Mouse (Mus musculus) kidney, embryonic 15.5 days (tissue): ENCODE results near the gene Ctcfl. TPM values are rescaled to one million over a fixed set of nuclear protein-coding genes. Genes with fewer than 3 reads are reported as not detected.
"Not testable (repeated sequence)": the region's sequence is repeated elsewhere in the genome, so short reads cannot be mapped to it uniquely, and the experiment has no call there.

ENCODE experiments used
- ATAC-seq: fragments of 200-750 bp; cut with Nextera tagmentation; replicated peaks from 2 replicates; pipeline ENCODE4 v1.8.0; 2017; ENCODE audit warnings: moderate TSS enrichment; ENCODE audit not compliant: low FRiP score
- H3K27ac ChIP-seq: fragments of 300-500 bp; sonication (generic); 2 replicates; pipeline ENCODE4 v1.5.1; 2015; ENCODE audit warnings: mild to moderate bottlenecking, inconsistent platforms
- H3K27me3 ChIP-seq: fragments of 300-500 bp; sonication (generic); 2 replicates; pipeline ENCODE4 v1.6.1; 2015; ENCODE audit warnings: inconsistent platforms
- H3K36me3 ChIP-seq: fragments of 300-500 bp; sonication (generic); 2 replicates; pipeline ENCODE4 v1.6.1; 2015; ENCODE audit warnings: inconsistent platforms
- H3K4me1 ChIP-seq: fragments of 300-500 bp; sonication (generic); 2 replicates; pipeline ENCODE4 v1.6.1; 2015; ENCODE audit warnings: inconsistent platforms
- H3K4me2 ChIP-seq: fragments of 300-500 bp; sonication (generic); 2 replicates; pipeline ENCODE4 v1.6.1; 2015; ENCODE audit warnings: moderate library complexity, mild to moderate bottlenecking, inconsistent platforms
- H3K4me3 ChIP-seq: fragments of 300-500 bp; sonication (generic); replicated peaks from 2 replicates; pipeline ENCODE4 v1.5.1; 2015; ENCODE audit warnings: mild to moderate bottlenecking, inconsistent platforms
- H3K9ac ChIP-seq: fragments of 300-500 bp; sonication (generic); 2 replicates; pipeline ENCODE4 v1.6.1; 2015; ENCODE audit warnings: mild to moderate bottlenecking, inconsistent platforms
- H3K9me3 ChIP-seq: fragments of 300-500 bp; sonication (generic); replicated peaks from 2 replicates; pipeline ENCODE4 v1.6.1; 2016; ENCODE audit warnings: inconsistent platforms
- WGBS: fragments of 180-500 bp; shearing (Covaris S2); methylation state at CpG from one replicate; pipeline ENCODE4 v1.1.7; 2015; ENCODE audit warnings: mixed read lengths; 5-methylcytosine and 5-hydroxymethylcytosine counted together
- polyA plus RNA-seq: library from polyadenylated mRNA; unstranded; fragments of >200 nt; fragmentation: Nextera tagmentation; extraction: Ambion mirVana; gene quantifications from 2 replicates; pipeline ENCODE4 v1.2.1, GENCODE M21; 2015

The Ctcfl gene
- polyA plus RNA-seq, 1 experiment from 2014 or later, result 0.21 TPM

DNA sequence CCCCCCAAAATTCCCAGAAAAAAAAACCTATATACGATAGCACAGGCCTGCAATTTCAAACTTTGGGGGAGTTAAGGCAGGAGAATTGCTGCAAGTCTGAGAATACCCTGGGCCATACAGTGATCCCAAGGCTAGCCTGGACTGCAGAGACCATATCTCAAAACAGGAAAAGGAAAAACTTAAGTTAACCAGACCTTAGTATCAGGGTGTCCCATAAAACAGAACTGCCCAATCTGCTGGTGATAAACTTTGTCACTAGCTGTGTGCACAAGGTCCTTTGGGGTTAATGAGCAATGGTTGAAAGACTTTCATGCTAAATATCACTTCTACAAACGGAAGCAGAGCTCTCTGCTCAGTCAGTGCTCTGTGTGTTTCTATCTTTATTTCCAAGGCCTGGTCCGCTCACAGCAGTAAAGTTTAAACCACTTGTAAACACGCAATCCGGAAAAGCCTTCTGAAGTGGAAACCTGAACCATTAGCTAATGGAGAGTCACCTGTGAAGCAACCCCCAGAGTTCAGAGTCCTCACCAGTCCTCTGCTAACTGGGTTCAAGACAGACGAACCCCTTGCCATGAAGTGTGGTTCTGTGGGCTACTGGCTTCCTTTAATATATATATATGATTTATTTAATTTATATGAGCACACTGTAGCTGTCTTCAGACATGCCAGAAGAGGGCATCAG lies 10.7 kb downstream of the Ctcfl start:
- no peak overlapping the region for H3K4me3 ChIP-seq
- H3K4me2 ChIP-seq, result no peak overlapping the region
- no peaks in the 10 kb centered on the region for H3K36me3 ChIP-seq
- peaks cover 47% of the 10 kb centered on the region for H3K27me3 ChIP-seq
- ATAC-seq, result no peak
- H3K9me3 ChIP-seq, result no peaks in the 10 kb centered on the region; the same call in 1 of the 2 replicates
- H3K27ac ChIP-seq, result no peak overlapping the region
- peaks cover 16% of the 10 kb centered on the region for H3K4me1 ChIP-seq
- 70% methylated on average over 6 of the region's 6 CpGs for WGBS
- no peak overlapping the region for H3K9ac ChIP-seq

DNA sequence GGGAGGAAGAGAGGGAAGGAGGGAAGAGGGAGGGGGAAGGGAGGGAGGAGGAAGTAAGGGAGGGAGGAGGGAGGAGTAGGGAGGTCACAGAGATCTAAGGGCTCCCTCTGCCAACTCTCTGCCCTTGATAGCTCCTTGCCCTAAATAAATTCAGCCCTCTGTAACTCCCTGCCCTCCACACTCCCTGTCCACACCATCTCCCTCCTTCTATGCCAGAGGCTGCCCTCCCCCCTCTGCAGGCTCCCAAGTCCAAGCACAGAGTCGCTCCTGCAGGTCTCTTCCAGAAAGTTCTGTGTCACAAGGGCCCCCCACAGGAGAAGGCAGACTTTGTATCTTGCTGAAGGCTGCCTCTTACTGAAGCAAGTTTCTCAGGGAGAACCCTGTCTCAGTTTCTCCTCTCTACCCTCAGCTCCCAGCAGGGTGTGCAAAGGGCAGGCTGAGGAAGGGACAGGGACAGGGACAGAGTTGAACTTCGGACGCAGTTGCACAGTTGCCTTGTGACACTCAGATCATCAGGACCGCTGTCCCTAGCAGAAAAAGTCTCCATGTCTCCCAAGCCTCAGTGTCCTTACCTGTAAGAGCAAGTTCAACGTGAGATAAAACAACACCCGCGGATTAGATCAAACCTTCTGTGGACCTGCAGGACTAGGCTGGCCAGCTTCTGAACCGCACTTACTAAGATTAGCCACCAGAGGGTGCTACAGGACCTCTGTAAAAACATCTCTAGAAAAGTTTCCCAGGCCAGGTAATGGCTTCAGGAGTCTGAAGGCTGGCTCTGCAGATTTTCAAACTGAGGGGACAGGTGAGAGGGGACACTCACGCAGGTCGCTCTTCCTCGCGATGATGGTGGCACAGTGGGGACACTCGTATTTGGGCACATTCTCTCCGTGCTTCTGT lies 12.2 kb downstream of the Ctcfl start:
- Histone ChIP-seq H3K27ac (no peak overlapping the region), H3K4me2 (no peak overlapping the region), H3K9ac (no peak overlapping the region), H3K36me3 (no peaks in the 10 kb centered on the region), H3K27me3 (peaks cover 52% of the 10 kb centered on the region), H3K4me3 (no peak overlapping the region), H3K9me3 (no peaks in the 10 kb centered on the region; the same call in 1 of the 2 replicates), H3K4me1 (peaks cover 16% of the 10 kb centered on the region)
- 14% methylated on average over 14 of the region's 14 CpGs for WGBS
- ATAC-seq, result peak; percentile 69

DNA sequence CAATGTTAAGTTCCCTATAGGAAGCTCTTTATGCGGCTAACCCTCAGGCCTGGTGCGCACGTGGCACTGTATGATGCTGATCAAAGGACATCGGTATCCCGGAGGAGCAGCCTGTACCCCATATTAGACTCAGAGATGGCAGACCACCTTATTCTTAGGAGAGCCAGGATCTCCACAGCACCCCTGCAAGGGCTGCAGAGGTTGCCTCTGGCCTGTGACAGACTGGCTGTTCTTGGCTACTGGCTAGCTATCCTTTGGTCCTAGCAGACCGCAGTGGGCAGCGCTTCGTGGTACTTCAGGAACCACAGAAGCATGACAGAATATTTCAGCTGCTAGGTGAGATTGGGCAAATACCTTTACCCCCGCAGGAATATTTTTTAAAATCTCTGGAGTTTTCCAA lies 12.9 kb downstream of the Ctcfl start:
- WGBS, result 72% methylated on average over 9 of the region's 9 CpGs
- 0 out of 2 replicates have a peak, but pooled peaks have one; percentile 10 for ATAC-seq
- Histone ChIP-seq H3K9me3 (no peaks in the 10 kb centered on the region; the same call in 1 of the 2 replicates), H3K27ac (no peak overlapping the region), H3K36me3 (no peaks in the 10 kb centered on the region), H3K27me3 (peaks cover 59% of the 10 kb centered on the region), H3K4me1 (peaks cover 16% of the 10 kb centered on the region), H3K4me3 (no peak overlapping the region), H3K9ac (no peak overlapping the region), H3K4me2 (no peak overlapping the region)

DNA sequence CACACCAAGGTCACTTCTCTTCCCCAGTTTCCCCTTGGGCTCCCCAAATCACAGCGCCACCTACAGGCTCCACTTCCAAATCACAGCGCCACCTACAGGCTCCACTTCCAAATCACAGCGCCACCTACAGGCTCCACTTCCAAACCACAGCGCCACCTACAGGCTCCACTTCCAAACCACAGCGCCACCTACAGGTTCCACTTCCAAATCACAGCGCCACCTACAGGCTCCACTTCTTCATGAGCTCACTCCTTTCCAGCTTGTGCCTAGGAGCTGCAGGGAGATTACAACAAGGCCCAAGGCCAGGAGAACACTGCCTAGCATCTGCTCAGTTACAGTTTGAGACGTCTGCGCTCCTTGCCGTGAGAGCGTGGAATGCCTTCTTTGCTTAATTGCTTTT lies 22.0 kb downstream of the Ctcfl start:
- not testable (repeated sequence) for H3K36me3 ChIP-seq, H3K4me2 ChIP-seq, H3K4me3 ChIP-seq, H3K9me3 ChIP-seq, H3K27ac ChIP-seq, H3K9ac ChIP-seq, H3K4me1 ChIP-seq, ATAC-seq
- peaks cover 14% of the 10 kb centered on the region for H3K27me3 ChIP-seq
- 91% methylated on average over 10 of the region's 10 CpGs for WGBS

DNA sequence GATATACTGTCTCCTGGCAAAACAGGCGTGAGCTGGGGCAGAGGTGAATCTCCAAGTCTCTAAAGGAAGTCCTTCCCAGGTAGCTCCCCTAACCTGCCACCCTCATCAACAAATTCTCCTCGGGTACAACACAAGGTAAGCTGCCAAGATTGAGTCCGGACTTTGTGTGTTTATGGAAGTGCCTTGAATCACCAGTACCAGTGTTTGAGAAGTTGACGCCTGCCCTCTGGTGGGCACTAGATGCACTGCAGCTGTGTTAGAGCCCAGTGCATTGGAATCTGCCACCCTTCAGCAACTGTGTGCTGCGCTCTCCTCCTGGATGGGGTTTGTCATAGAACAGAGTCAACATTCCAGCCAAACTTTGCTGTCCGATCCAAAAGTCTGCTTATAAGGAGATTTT lies 29.9 kb downstream of the Ctcfl start:
- no peak overlapping the region for H3K9ac ChIP-seq
- H3K27ac ChIP-seq, result no peak overlapping the region
- H3K4me2 ChIP-seq, result no peak overlapping the region
- no peaks in the 10 kb centered on the region for H3K4me1 ChIP-seq
- WGBS, result 18% methylated on average over 6 of the region's 6 CpGs
- no peak; the same call in 1 of the 2 replicates for ATAC-seq
- H3K9me3 ChIP-seq, result no peaks in the 10 kb centered on the region
- H3K27me3 ChIP-seq, result no peaks in the 10 kb centered on the region
- H3K4me3 ChIP-seq, result no peak overlapping the region
- no peaks in the 10 kb centered on the region for H3K36me3 ChIP-seq

DNA sequence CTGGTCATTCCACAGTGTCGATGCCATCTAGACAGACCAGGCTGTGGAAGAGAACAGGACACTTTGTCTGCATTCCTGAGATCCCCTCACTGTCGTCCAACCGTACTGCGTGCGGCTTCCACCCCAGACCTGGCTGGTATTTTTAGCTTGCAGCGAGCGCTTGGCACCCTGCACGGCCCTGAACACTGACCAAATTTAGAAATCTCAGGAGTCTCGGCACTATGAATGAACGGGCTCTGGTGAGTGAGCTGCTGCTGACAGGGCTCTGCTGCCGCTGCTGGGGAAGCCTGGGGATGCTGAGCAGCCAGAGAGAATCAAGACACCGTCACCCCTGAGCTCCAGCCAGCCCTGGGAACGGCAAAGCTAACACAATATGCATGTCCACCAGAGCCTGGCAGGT lies 31.9 kb downstream of the Ctcfl start:
- no peaks in the 10 kb centered on the region for H3K27me3 ChIP-seq
- no peak overlapping the region for H3K9ac ChIP-seq
- peaks cover 9% of the 10 kb centered on the region for H3K4me1 ChIP-seq
- no peaks in the 10 kb centered on the region for H3K36me3 ChIP-seq
- H3K27ac ChIP-seq, result no peak overlapping the region
- 64% methylated on average over 13 of the region's 13 CpGs for WGBS
- no peak overlapping the region for H3K4me2 ChIP-seq
- no peak for ATAC-seq
- H3K9me3 ChIP-seq, result no peaks in the 10 kb centered on the region
- H3K4me3 ChIP-seq, result no peak overlapping the region

DNA sequence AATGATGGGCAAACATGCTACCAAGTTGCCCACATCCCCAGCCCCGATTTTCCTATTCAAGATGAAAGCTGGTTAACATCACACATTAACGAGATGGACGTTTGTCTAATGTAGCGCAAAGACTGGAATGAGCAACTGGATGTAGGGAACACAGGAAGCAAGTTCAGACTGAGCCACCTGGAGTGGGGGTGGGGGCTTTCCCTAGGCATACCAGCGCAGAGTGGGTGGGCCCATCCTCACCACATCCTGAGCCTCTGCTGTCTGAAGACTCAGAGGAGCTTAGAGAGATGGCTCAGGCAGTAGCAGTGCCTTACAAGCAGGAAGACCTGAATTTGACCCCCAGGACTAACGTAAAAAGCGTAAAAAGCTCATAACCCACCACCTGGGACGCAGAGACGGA lies 33.6 kb downstream of the Ctcfl start:
- no peaks in the 10 kb centered on the region for H3K36me3 ChIP-seq
- no peak overlapping the region for H3K27ac ChIP-seq
- 81% methylated on average over 9 of the region's 9 CpGs for WGBS
- no peak for ATAC-seq
- H3K4me2 ChIP-seq, result no peak overlapping the region
- H3K4me1 ChIP-seq, result peaks cover 10% of the 10 kb centered on the region
- no peak overlapping the region for H3K9ac ChIP-seq
- no peak overlapping the region for H3K4me3 ChIP-seq
- H3K27me3 ChIP-seq, result no peaks in the 10 kb centered on the region
- no peaks in the 10 kb centered on the region for H3K9me3 ChIP-seq

DNA sequence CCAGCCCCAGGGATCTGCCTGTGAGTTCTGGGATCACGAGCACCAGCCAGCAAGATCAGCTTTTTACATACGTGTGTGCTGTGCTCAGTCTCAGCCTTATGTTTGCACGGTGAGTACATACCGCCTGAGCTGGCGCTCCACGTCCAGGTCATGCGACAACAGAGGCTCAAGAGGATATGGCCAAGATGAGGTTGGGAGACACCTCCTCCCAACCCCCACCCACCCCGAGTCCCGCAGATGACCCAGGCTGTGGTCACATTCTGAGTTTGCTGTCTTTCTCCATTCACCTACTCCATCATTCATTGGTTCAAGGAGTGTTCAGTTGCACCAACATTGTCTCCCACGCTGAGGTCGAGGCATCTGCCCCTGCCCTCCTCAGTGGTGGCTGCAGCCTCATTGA lies 34.5 kb downstream of the Ctcfl start:
- no peak overlapping the region for H3K4me2 ChIP-seq
- H3K9me3 ChIP-seq, result no peaks in the 10 kb centered on the region
- H3K27ac ChIP-seq, result no peak overlapping the region
- no peaks in the 10 kb centered on the region for H3K27me3 ChIP-seq
- WGBS, result 93% methylated on average over 11 of the region's 11 CpGs
- H3K36me3 ChIP-seq, result no peaks in the 10 kb centered on the region
- H3K4me3 ChIP-seq, result no peak overlapping the region
- no peak overlapping the region for H3K9ac ChIP-seq
- no peak for ATAC-seq
- H3K4me1 ChIP-seq, result peaks cover 13% of the 10 kb centered on the region

DNA sequence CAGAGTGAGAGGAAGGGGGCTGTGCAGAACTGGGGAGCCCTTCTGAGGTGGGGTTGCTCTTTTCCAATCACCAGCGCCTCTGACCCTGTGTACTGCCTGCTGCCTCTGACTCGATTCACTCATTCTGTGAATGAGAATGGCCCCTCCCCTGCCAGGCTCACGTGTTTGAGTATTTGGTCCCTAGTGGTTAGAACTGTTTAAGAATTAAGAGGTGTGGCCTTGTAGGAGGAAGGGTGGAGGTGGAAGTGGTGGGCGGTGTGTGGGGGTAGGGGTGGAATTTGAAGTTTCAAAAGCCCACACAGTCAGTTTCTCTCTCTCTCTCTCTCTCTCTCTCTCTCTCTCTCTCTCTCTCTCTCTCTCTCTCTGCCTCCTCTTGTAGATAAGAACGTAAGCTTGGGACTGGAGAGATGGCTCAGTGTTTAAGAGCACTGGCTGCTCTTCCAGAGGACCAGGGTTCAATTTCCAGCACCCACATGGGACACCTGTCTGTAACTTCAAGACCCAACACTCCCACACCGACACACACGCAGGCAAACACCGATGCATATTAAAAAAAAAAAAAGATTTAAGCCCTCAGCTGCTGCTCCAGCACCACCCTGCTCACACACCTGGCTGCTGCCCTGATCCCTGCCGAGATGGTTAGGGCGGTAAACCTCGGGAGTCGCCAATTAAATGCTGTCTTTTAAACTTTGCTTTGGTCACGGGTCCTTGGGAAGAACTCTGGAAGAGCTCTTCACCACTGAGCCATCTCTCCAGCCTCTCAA lies 35.4 kb downstream of the Ctcfl start:
- no peaks in the 10 kb centered on the region for H3K27me3 ChIP-seq
- H3K9ac ChIP-seq, result no peak overlapping the region
- H3K4me2 ChIP-seq, result peak overlapping the region; percentile 38
- no peaks in the 10 kb centered on the region for H3K9me3 ChIP-seq
- H3K27ac ChIP-seq, result no peak overlapping the region
- 15% methylated on average over 13 of the region's 13 CpGs for WGBS
- peak; percentile 69 for ATAC-seq
- H3K36me3 ChIP-seq, result no peaks in the 10 kb centered on the region
- no peak overlapping the region for H3K4me3 ChIP-seq
- H3K4me1 ChIP-seq, result peaks cover 13% of the 10 kb centered on the region

DNA sequence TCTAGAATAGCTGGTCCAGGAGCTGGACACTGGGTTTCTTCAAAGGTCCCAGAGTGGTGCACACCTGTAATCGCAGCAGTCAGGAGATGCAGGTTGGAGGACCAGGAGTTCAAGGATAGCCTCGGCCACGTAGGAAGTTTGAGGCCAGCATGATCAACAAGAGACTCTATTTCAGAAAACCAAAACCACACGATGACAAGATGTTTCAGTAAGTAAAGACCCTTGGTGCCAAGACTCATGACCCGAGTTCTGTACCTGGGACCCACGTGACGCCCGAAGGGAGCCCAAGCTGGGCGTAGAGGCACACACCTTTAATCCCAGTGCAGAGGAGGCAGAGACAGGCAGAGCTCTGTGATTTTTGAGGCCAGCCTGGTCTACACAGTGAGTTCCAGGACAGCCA lies 36.2 kb downstream of the Ctcfl start:
- Histone ChIP-seq H3K27me3 (no peaks in the 10 kb centered on the region), H3K4me2 (peak overlapping the region; percentile 38; the same call in 1 of the 2 replicates), H3K4me1 (peaks cover 13% of the 10 kb centered on the region), H3K27ac (no peak overlapping the region), H3K4me3 (no peak overlapping the region), H3K36me3 (no peaks in the 10 kb centered on the region), H3K9ac (no peak overlapping the region), H3K9me3 (no peaks in the 10 kb centered on the region)
- ATAC-seq, result 0 out of 2 replicates have a peak, but pooled peaks have one; percentile 2
- 81% methylated on average over 9 of the region's 9 CpGs for WGBS

DNA sequence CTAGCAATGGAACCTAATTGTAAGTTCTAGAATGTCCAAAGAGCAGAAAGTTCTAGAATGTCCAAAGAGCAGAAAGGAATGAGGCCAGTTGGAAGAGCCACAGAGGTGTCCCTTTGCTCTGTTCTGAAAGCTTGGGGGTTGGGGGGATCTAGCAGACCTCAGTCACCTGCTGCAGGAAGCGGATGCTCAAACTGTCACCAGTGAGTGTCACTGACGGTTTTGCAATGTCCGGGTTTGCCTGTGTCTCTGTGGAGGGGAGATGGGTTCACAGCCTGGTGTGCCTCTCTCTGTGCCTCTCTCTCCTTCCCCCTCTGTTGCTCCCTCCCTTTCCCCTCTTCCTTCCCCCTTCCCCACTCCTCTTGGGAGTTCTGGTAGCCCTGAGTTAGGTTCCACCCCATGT lies 36.6 kb downstream of the Ctcfl start:
- ATAC-seq, result no peak
- Histone ChIP-seq H3K4me3 (no peak overlapping the region), H3K9ac (no peak overlapping the region), H3K36me3 (no peaks in the 10 kb centered on the region), H3K9me3 (no peaks in the 10 kb centered on the region), H3K27ac (no peak overlapping the region), H3K4me2 (no peak overlapping the region), H3K27me3 (no peaks in the 10 kb centered on the region), H3K4me1 (peaks cover 13% of the 10 kb centered on the region)
- 88% methylated on average over 3 of the region's 3 CpGs for WGBS

DNA sequence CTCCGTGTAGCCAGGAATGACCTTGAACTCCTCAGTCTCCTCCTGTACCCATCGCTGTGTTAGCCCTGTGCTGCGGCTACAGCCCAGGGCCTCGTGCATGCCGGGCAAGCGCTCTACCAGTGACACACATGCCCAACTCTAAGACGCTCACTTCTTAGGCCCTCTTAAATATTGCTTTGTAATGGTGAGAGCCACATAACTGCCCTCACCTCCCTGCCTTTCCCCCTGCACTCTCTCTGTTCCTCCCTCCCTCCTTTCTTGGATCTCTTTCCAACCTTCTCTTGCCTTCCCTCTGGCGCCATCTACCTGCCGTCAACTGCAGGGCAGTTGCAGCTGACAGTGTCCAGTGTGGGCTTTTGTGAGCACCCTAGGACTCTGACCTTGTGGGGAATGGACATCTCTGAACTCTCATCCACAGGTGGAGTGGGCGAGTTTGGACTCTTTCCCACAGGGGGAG lies 38.5 kb downstream of the Ctcfl start:
- Histone ChIP-seq H3K36me3 (no peaks in the 10 kb centered on the region), H3K9ac (no peak overlapping the region), H3K4me3 (no peak overlapping the region), H3K27me3 (no peaks in the 10 kb centered on the region), H3K27ac (no peak overlapping the region), H3K9me3 (no peaks in the 10 kb centered on the region), H3K4me1 (peaks cover 13% of the 10 kb centered on the region), H3K4me2 (no peak overlapping the region)
- WGBS, result 34% methylated on average over 10 of the region's 10 CpGs
- peak; percentile 54 for ATAC-seq
